Mouse (Mus musculus) embryonic facial prominence, embryonic 15.5 days (tissue): ENCODE results near the gene Mtch1. TPM values are rescaled to one million over a fixed set of nuclear protein-coding genes. Genes with fewer than 3 reads are reported as not detected.
A peak's percentile ranks its signal among the peaks of the same experiment; 100 is the strongest.

Source experiments
- ATAC-seq: fragments of 200-750 bp; cut with Nextera tagmentation; 2 replicates; pipeline ENCODE4 v1.8.0; 2017; ENCODE audit warnings: low read depth, moderate TSS enrichment; ENCODE audit not compliant: insufficient number of reproducible peaks, low FRiP score, low TSS enrichment
- H3K27ac ChIP-seq: fragments of 300-500 bp; sonication (generic); replicated peaks from 2 replicates; pipeline ENCODE4 v1.5.1; 2015; ENCODE audit warnings: mild to moderate bottlenecking, inconsistent platforms
- H3K27me3 ChIP-seq: fragments of 300-500 bp; sonication (generic); 2 replicates; pipeline ENCODE4 v1.6.1; 2015; ENCODE audit warnings: inconsistent platforms
- H3K36me3 ChIP-seq: fragments of 300-500 bp; sonication (generic); 2 replicates; pipeline ENCODE4 v1.6.1; 2015; ENCODE audit warnings: mild to moderate bottlenecking, inconsistent platforms
- H3K4me1 ChIP-seq: fragments of 300-500 bp; sonication (generic); 2 replicates; pipeline ENCODE4 v1.6.1; 2015; ENCODE audit warnings: inconsistent platforms
- H3K4me2 ChIP-seq: fragments of 300-500 bp; sonication (generic); replicated peaks from 2 replicates; pipeline ENCODE4 v1.6.1; 2015; ENCODE audit warnings: mild to moderate bottlenecking, inconsistent platforms
- H3K4me3 ChIP-seq: fragments of 300-500 bp; sonication (generic); replicated peaks from 2 replicates; pipeline ENCODE4 v1.5.1; 2015; ENCODE audit warnings: mild to moderate bottlenecking, inconsistent platforms
- H3K9ac ChIP-seq: fragments of 300-500 bp; sonication (generic); 2 replicates; pipeline ENCODE4 v1.6.1; 2015; ENCODE audit warnings: inconsistent platforms
- H3K9me3 ChIP-seq: fragments of 300-500 bp; sonication (generic); replicated peaks from 2 replicates; pipeline ENCODE4 v1.6.1; 2016; ENCODE audit warnings: inconsistent platforms
- WGBS: fragments of 180-500 bp; shearing (Covaris S2); methylation state at CpG from one replicate; pipeline ENCODE4 v1.1.7; 2015; 5-methylcytosine and 5-hydroxymethylcytosine counted together
- polyA plus RNA-seq: library from polyadenylated mRNA; unstranded; fragments of >200 nt; fragmentation: Nextera tagmentation; extraction: Ambion mirVana; gene quantifications from 2 replicates; pipeline ENCODE4 v1.2.1, GENCODE M21; 2015

The Mtch1 gene
- polyA plus RNA-seq, 1 experiment from 2014 or later, result 337 TPM

DNA sequence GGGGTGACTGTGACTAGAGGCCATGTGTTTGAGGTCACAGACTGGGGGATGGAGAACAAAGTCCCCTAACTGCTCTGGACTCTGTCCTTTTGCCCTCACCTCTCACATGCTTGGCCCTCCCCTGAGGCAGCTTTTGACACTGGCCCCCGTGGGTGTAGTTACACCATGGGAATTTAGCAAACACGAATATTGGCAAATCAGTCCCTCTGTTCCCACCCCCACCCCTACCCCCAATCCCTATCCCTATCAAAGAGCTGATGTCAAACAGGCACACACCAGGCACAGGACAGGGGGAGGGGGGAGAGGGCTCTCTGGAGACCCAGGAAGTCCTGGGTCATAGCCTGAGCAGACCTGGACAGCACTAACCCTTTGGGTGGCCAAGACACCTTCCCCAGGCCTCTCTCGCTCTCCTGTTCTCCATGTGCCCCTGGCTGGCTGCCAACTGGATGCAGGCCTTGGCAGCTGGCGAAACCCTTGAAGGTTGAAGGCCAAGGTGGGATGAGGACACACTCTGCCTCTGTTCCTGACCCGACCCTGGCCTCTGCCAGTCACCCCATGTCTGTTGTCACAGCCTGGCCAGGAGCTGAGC lies 37.2 kb upstream of the Mtch1 start:
- 56% methylated on average over 5 of the region's 5 CpGs for WGBS
- H3K36me3 ChIP-seq, result no peaks in the 10 kb centered on the region
- H3K9me3 ChIP-seq, result no peaks in the 10 kb centered on the region
- no peak overlapping the region for H3K4me3 ChIP-seq
- no peaks in the 10 kb centered on the region for H3K27me3 ChIP-seq
- H3K27ac ChIP-seq, result no peak overlapping the region
- peaks cover 7% of the 10 kb centered on the region; the same call in 1 of the 2 replicates for H3K4me1 ChIP-seq
- H3K4me2 ChIP-seq, result no peak overlapping the region
- ATAC-seq, result no peak
- no peak overlapping the region for H3K9ac ChIP-seq

DNA sequence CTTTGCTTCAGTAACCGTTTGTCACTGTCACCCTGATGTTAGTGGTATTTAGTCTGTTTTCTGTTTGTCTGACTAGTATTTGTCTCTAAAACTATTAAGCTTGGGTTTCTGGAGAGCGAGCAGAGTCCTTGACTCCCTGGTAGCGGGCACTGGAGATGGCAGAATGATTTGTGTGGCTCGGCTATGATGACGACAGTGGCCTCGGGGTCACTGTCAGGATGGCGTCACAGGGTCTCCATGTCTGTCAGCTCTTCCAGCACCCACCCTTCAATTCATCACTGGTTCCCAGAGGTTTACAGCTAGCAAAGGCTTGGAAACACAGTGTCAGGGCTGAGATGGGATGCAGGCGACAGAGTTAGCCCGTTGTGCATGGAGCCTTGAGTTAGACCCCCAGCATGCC lies 36.2 kb upstream of the Mtch1 start:
- Histone ChIP-seq H3K4me1 (peaks cover 4% of the 10 kb centered on the region; the same call in 1 of the 2 replicates), H3K4me2 (no peak overlapping the region), H3K9ac (no peak overlapping the region), H3K4me3 (no peak overlapping the region), H3K9me3 (no peaks in the 10 kb centered on the region), H3K36me3 (no peaks in the 10 kb centered on the region), H3K27me3 (no peaks in the 10 kb centered on the region), H3K27ac (no peak overlapping the region)
- 78% methylated on average over 9 of the region's 9 CpGs for WGBS
- no peak for ATAC-seq

DNA sequence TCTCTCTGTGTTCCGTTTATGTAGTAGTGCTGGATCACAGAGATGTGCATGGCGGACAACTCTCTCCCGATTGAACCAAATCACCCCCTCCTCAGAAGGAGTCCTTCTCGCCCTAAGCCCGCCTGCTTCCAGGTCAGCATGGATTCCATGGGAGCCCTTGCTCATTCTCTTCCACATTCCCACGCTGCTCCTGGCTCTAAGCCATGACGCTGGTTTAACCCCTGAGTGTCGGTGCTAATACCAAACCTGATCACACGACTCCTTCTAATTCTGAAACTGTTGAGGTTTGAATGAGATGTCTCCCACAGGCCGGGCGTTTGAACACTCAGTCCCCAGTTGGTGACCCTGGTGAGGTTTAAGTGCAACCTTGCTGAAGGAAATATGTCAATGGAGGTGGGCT lies 34.7 kb upstream of the Mtch1 start:
- Histone ChIP-seq H3K36me3 (no peaks in the 10 kb centered on the region), H3K4me2 (no peak overlapping the region), H3K4me1 (no peaks in the 10 kb centered on the region), H3K4me3 (no peak overlapping the region), H3K27ac (no peak overlapping the region), H3K27me3 (no peaks in the 10 kb centered on the region), H3K9me3 (no peaks in the 10 kb centered on the region), H3K9ac (no peak overlapping the region)
- ATAC-seq, result no peak
- 58% methylated on average over 11 of the region's 11 CpGs for WGBS

DNA sequence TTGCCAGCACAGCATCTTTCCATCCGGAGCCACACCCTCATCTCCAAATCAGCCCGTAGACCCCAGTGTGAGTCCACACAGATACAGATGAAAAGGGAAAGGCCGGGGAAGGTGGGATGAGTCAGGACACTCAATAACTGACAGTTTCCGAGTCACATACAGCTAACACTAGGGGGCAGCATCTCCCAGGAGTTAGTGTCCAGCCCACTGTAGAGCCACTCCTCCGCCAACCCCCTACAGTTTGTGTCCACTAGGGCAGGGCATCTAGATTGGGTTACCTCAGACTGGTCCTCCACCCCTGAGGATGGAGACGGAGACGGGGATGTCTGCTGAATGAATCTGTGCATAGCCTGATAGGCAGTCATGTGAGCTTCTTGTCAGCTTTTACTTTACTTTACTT lies 33.7 kb upstream of the Mtch1 start:
- no peak overlapping the region for H3K9ac ChIP-seq
- H3K4me2 ChIP-seq, result no peak overlapping the region
- H3K9me3 ChIP-seq, result no peaks in the 10 kb centered on the region
- ATAC-seq, result peak; percentile 39; the same call in 1 of the 2 replicates
- no peaks in the 10 kb centered on the region for H3K27me3 ChIP-seq
- H3K4me3 ChIP-seq, result no peak overlapping the region
- no peaks in the 10 kb centered on the region for H3K36me3 ChIP-seq
- no peaks in the 10 kb centered on the region for H3K4me1 ChIP-seq
- WGBS, result 14% methylated on average over 7 of the region's 7 CpGs
- H3K27ac ChIP-seq, result no peak overlapping the region

DNA sequence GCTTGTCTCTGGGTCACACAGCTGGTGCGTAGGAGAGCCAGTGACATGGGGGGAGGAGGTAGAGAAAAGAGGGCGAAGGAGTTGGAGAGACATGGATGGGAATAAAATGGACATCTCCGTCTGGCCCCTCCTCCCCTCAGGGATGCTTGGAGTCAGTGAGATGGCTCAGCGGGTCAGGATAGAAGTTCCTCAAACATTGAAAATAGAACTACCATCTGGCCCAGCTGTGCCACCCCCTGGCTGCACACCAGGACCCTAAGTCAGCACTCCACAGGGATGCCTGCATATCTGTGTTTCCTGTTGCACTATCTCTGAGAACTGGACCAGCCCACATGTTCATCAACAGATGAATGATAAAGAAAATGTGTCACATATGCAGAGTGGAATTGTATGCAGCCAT lies 32.5 kb upstream of the Mtch1 start:
- ATAC-seq, result no peak
- no peak overlapping the region for H3K27ac ChIP-seq
- no peaks in the 10 kb centered on the region for H3K9me3 ChIP-seq
- H3K4me2 ChIP-seq, result no peak overlapping the region
- H3K4me3 ChIP-seq, result no peak overlapping the region
- no peak overlapping the region for H3K9ac ChIP-seq
- WGBS, result 76% methylated on average over 4 of the region's 4 CpGs
- H3K4me1 ChIP-seq, result no peaks in the 10 kb centered on the region
- no peaks in the 10 kb centered on the region for H3K36me3 ChIP-seq
- no peaks in the 10 kb centered on the region for H3K27me3 ChIP-seq

DNA sequence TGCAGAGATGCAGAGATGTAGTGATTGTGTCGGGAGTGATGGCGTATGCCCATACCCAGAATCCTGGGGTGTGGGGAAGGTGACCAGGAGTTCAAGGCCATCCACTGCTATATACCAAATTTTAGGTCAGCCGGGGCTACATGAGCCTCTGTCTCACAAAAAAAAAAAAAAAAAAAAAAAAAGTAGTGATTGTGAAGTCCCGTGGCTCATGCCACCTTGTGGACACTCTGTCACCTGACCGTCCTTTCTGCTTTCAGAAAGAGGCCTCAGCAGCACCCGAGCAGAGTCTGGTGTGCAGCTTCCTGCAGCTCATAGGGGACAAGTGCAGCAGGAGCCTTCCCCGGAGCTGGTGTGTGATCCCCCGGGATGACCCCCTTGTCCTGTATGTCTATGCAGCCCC lies 30.3 kb upstream of the Mtch1 start:
- H3K4me1 ChIP-seq, result no peaks in the 10 kb centered on the region
- no peak for ATAC-seq
- no peaks in the 10 kb centered on the region for H3K27me3 ChIP-seq
- H3K4me2 ChIP-seq, result no peak overlapping the region
- WGBS, result 72% methylated on average over 8 of the region's 8 CpGs
- H3K36me3 ChIP-seq, result no peaks in the 10 kb centered on the region
- H3K4me3 ChIP-seq, result no peak overlapping the region
- H3K9me3 ChIP-seq, result no peaks in the 10 kb centered on the region
- no peak overlapping the region for H3K27ac ChIP-seq
- H3K9ac ChIP-seq, result no peak overlapping the region

DNA sequence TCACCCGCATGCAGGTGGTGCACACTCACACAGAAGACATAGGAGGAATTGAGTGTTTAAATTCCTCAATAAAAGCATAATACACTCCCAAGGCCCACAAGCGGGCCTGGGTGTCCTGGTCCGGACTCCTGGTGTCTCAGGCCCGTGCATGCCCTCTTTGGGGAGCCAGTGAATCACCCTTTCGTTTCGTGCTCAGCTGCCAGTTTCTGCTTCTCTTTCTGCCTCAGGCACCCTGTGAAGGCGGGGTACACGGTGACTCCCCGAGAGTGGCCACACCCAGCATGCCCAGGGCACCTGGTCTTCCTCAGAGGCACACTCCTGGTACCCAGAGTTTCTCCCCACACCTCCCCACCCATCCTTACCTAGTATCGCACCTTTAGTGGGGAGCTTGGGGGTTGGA lies 28.1 kb upstream of the Mtch1 start:
- Histone ChIP-seq H3K27me3 (no peaks in the 10 kb centered on the region), H3K4me2 (no peak overlapping the region), H3K4me3 (no peak overlapping the region), H3K9ac (no peak overlapping the region), H3K27ac (0 out of 2 replicates have a peak overlapping the region, but pooled peaks have one; percentile 31), H3K4me1 (no peaks in the 10 kb centered on the region; the same call in 1 of the 2 replicates), H3K36me3 (no peaks in the 10 kb centered on the region), H3K9me3 (no peaks in the 10 kb centered on the region)
- 58% methylated on average over 10 of the region's 10 CpGs for WGBS
- no peak for ATAC-seq

DNA sequence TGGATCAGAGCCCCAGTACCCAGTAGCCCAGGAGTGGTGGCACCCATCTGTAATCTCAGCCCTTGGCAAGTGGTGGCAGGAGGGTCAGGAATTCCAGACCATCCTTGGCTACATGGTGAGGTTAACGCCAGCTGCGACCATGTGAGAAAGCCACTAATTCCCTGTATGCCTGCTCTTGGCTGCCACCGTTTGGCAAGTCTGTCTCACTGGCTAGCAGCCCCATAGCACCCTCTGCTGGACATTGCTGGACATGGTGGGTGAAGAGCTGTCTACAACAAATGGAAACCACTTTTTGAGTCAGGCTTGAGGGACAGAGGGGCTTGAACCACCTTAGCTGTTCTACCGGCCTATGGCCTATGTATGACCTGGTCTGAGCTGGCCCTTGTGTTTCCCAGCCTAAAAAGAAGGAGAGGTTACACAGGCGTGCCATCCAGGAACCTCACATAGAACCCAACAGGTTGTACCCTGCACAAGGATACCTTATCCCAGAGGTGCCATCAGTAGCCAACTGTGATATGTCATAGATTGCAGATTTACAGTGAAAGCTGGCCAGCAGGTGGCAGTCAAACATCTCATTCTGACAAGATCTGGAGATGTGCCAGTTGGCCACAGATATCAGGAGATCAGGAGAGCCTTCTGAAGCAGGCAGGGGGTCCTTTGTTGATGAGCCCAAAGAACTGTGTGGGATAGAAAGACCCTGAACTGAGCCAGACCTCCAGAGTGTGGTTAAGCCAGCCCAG lies 23.4 kb upstream of the Mtch1 start:
- no peaks in the 10 kb centered on the region for H3K9me3 ChIP-seq
- no peak overlapping the region for H3K9ac ChIP-seq
- H3K4me1 ChIP-seq, result peaks cover 5% of the 10 kb centered on the region; the same call in 1 of the 2 replicates
- no peak overlapping the region for H3K27ac ChIP-seq
- H3K27me3 ChIP-seq, result no peaks in the 10 kb centered on the region
- WGBS, result 8% methylated on average over 5 of the region's 5 CpGs
- H3K4me3 ChIP-seq, result no peak overlapping the region
- ATAC-seq, result peak; percentile 41; the same call in 1 of the 2 replicates
- H3K4me2 ChIP-seq, result no peak overlapping the region
- no peaks in the 10 kb centered on the region for H3K36me3 ChIP-seq

DNA sequence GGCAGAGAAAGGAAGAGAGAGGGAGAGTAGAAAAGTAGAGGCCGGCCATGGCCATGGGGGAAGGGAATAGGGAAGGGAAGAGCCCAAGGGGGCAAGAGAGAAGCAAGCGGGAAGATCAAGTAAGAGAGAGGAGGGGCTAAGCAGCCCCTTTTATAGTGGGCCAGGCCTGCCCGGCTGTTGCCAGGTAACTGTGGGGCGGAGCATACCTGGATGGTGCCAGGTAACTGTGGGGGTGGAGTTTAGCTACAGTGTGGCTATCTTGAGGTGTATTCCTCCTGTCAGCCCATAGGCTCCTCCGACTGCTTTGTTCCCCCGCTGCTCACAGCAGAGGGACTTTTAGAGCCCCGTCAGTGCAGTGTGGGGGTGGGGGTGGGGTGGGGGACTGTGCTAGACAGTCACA lies 21.0 kb upstream of the Mtch1 start:
- WGBS, result 12% methylated on average over 7 of the region's 7 CpGs
- 0 out of 2 replicates have a peak, but pooled peaks have one; percentile 10 for ATAC-seq
- H3K9ac ChIP-seq, result no peak overlapping the region

DNA sequence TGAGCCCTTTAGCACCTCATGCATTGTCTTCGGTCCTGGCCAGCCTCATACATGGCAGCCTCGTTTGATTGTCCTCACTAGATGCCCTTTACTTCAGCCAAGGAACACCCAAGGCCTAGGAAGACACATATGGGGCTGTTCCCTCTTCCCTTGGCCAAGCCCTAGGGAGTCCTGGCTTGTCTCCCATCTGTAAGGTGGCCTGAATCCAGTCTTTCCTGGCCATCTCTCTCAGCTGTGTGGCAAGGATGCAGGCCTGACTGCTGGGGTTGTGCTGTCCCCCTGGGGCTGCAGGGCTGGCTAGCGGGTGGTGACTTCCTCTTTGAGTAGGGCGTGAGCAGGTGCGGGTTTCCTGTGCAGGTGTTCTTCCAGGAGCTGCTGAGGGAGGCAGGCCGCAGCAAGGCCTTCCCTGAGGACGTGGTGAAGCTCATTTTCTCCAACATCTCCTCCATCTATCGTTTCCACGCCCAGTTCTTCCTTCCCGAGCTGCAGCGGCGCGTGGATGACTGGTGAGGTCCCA lies 17.4 kb upstream of the Mtch1 start:
- H3K27ac ChIP-seq, result no peak overlapping the region
- H3K4me1 ChIP-seq, result 0 out of 2 replicates have a peak, but pooled peaks cover 5% of the 10 kb centered on the region
- no peaks in the 10 kb centered on the region for H3K9me3 ChIP-seq
- H3K4me2 ChIP-seq, result no peak overlapping the region
- H3K36me3 ChIP-seq, result no peaks in the 10 kb centered on the region
- no peak overlapping the region for H3K4me3 ChIP-seq
- no peak overlapping the region for H3K9ac ChIP-seq
- no peaks in the 10 kb centered on the region for H3K27me3 ChIP-seq
- no peak for ATAC-seq
- 81% methylated on average over 13 of the region's 13 CpGs for WGBS

More for the DNA sequence above, 21.0 kb upstream of the Mtch1 start:
- Histone ChIP-seq H3K9me3 (no peaks in the 10 kb centered on the region), H3K4me2 (peak overlapping the region; percentile 30), H3K27me3 (no peaks in the 10 kb centered on the region), H3K27ac (no peak overlapping the region), H3K4me3 (peak overlapping the region; percentile 27), H3K4me1 (peaks cover 5% of the 10 kb centered on the region; the same call in 1 of the 2 replicates), H3K36me3 (no peaks in the 10 kb centered on the region)

DNA sequence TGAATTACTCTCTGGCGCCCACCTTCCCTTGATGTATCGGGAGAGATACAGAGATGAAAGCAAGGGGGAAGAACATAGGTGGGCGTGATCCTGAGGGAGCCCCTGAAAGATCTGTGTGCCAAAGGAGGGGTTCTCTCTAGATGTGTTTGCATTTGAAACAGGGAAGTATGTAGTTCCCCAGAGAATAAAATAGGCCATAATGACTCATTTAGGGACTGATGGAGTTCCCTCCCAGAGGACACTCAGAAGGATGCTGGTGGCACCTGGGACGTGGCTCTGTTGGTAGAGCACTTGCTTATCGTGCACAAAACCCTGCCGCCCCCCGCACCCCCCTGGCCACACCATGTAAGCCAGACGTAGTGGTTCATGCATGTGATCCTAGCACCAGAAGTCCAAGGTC lies 15.4 kb upstream of the Mtch1 start:
- Histone ChIP-seq H3K27me3 (no peaks in the 10 kb centered on the region), H3K9me3 (no peaks in the 10 kb centered on the region), H3K27ac (no peak overlapping the region), H3K4me2 (no peak overlapping the region), H3K9ac (no peak overlapping the region), H3K4me1 (no peaks in the 10 kb centered on the region), H3K36me3 (no peaks in the 10 kb centered on the region), H3K4me3 (no peak overlapping the region)
- 74% methylated on average over 8 of the region's 8 CpGs for WGBS
- ATAC-seq, result no peak
